Mouse (Mus musculus): Measurements from ENCODE around the gene Gm11733. TPM values are rescaled to one million over a fixed set of nuclear protein-coding genes. Genes with fewer than 3 reads are reported as not detected.
A peak's percentile ranks its signal among the peaks of the same experiment; 100 is the strongest.

Gm11733 gene
- total and polyA plus RNA-seq, 2 experiments from 2014 or later = 0.08 TPM; not detected in 1

DNA sequence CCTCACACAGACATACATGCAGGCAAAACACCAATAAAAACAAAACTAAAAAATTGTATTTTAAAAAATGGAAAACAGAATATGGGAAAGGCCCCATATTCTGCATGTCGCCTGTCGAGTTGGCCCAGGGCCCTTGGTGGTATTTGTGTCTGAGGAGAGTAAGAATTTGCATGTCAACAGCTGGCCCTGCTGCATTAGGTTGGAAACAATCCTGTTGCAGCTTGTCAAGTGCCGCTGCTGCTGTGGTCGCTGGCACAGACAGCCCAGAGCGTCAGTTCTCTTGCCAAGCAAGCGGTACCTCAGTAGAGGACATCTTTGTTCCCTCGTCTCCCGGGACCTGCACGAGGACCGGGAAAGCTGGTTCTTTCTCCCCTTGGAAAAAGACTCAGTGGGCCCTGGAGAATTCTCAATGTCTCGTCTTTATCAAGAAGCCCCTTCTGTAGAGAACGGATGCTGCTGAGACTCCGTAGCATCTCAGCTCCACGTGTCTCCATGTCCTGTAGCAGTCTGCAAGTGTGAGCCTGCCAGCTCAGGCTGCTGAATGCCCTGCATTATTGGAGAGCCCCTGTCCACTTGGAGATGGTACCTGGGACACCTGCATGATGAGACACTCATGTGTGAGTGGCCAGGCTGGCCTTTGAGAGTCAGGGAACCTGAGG is 12.4 kb upstream of the Gm11733 start:
- Histone ChIP-seq H3K4me2 (ENCODE audit: low read depth, low read length) (no peak overlapping the region), H3K36me3 (replicated peaks; ENCODE audit: control insufficient read depth, insufficient read depth, low read length) (no peaks in the 10 kb centered on the region), H3K27me3 (ENCODE audit: control insufficient read depth, insufficient read depth, low read length) (no peaks in the 10 kb centered on the region), H3K4me1 (ENCODE audit: control insufficient read depth, insufficient read depth) (no peaks in the 10 kb centered on the region), H3K9ac (replicated peaks; ENCODE audit: low read depth, low read length) (no peak overlapping the region), H3K27ac (ENCODE audit: low read depth) (no peak overlapping the region), H3K4me3 (ENCODE audit: low read depth, low read length) (no peak overlapping the region), H3K9me3 (replicated peaks; ENCODE audit: control insufficient read depth, low read length) (no peaks in the 10 kb centered on the region)
- WGBS = 40% methylated on average over 14 of the region's 14 CpGs
- ATAC-seq (ENCODE audit: insufficient read depth, low read depth) (0 out of 2 replicates have a peak, but pooled peaks have one; percentile 49), DNase-seq (ENCODE audit: low spot score) (peak; percentile 49)
- TF ChIP-seq EP300 (IDR thresholded peaks at IDR 0.05; ENCODE audit: low read depth) (no peak), CTCF (IDR thresholded peaks at IDR 0.05; ENCODE audit: low read depth) (no peak)

DNA sequence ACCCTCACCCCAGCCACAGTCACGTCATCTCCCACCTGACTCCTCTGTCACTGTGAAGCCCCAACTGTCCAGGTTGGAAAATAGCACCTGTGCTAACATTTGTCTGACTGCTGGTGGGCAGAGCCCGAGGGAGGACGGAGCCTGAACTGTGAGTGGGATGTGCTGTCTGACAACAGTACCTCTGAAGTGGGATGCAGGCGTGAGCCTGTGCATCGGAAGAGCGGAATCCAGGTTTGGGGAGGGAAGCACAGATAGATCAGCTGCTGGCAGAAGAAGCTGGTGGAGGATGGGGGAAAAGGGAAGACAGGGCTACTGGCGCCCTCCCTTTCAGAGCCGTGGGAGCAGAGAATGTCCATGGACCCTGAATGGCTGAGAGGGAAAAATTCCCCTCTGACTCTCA is 11.3 kb upstream of the Gm11733 start:
- H3K4me2 ChIP-seq (ENCODE audit: low read depth, low read length) = no peak overlapping the region
- WGBS = 85% methylated on average over 8 of the region's 8 CpGs
- no peak for ATAC-seq (ENCODE audit: insufficient read depth, low read depth)

GRCm38 (mm10) chr11:117475204-117475603 is 9.0 kb upstream of the Gm11733 start:
- Histone ChIP-seq H3K36me3 (replicated peaks; ENCODE audit: control insufficient read depth, insufficient read depth, low read length) (no peaks in the 10 kb centered on the region), H3K27ac (ENCODE audit: low read depth) (no peak overlapping the region), H3K9ac (replicated peaks; ENCODE audit: low read depth, low read length) (no peak overlapping the region), H3K9me3 (replicated peaks; ENCODE audit: control insufficient read depth, low read length) (no peaks in the 10 kb centered on the region), H3K4me1 (ENCODE audit: control insufficient read depth, insufficient read depth) (0 out of 2 replicates have a peak, but pooled peaks cover 5% of the 10 kb centered on the region), H3K27me3 (ENCODE audit: control insufficient read depth, insufficient read depth, low read length) (no peaks in the 10 kb centered on the region), H3K4me3 (ENCODE audit: low read depth, low read length) (no peak overlapping the region), H3K4me2 (ENCODE audit: low read depth, low read length) (no peak overlapping the region)
- TF ChIP-seq EP300 (IDR thresholded peaks at IDR 0.05; ENCODE audit: low read depth) (no peak), CTCF (IDR thresholded peaks at IDR 0.05; ENCODE audit: low read depth) (no peak)
- ATAC-seq (ENCODE audit: insufficient read depth, low read depth) = no peak
- DNase-seq (ENCODE audit: low spot score) = no peak
- 100% methylated on average over 2 of the region's 2 CpGs for WGBS

More for the DNA sequence above, 11.3 kb upstream of the Gm11733 start:
- Histone ChIP-seq H3K36me3 (replicated peaks; ENCODE audit: control insufficient read depth, insufficient read depth, low read length) (no peaks in the 10 kb centered on the region), H3K27me3 (ENCODE audit: control insufficient read depth, insufficient read depth, low read length) (no peaks in the 10 kb centered on the region), H3K27ac (ENCODE audit: low read depth) (no peak overlapping the region), H3K9me3 (replicated peaks; ENCODE audit: control insufficient read depth, low read length) (no peaks in the 10 kb centered on the region), H3K4me1 (ENCODE audit: control insufficient read depth, insufficient read depth) (no peaks in the 10 kb centered on the region), H3K4me3 (ENCODE audit: low read depth, low read length) (no peak overlapping the region), H3K9ac (replicated peaks; ENCODE audit: low read depth, low read length) (no peak overlapping the region)
- no peak for DNase-seq (ENCODE audit: low spot score)
- TF ChIP-seq EP300 (IDR thresholded peaks at IDR 0.05; ENCODE audit: low read depth) (no peak), CTCF (IDR thresholded peaks at IDR 0.05; ENCODE audit: low read depth) (no peak)

DNA sequence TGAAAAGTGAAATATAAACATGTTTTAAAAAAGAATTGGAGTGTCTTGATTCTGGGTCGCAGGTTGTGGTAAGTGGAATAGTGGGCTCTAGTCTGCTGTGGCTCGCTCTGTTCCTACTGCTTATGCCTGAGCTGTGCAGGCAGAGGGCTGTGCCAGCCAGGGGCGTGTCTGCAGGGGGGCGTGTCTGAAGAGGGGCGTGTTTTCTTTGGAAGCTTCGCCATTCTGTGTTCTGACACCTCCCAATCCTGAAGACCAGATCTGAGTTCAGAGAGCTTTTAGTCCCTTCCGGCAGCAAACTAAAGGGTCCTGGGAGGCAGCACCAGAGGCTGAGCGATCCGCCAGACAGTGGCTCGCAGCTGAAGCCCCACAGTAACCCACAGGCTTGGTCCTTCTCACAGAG is 8.5 kb upstream of the Gm11733 start:
- Histone ChIP-seq H3K4me2 (ENCODE audit: low read depth, low read length) (peak overlapping the region; percentile 17; the same call in 1 of the 2 replicates), H3K9ac (replicated peaks; ENCODE audit: low read depth, low read length) (no peak overlapping the region), H3K9me3 (replicated peaks; ENCODE audit: control insufficient read depth, low read length) (no peaks in the 10 kb centered on the region), H3K27ac (ENCODE audit: low read depth) (no peak overlapping the region), H3K27me3 (ENCODE audit: control insufficient read depth, insufficient read depth, low read length) (no peaks in the 10 kb centered on the region), H3K4me3 (ENCODE audit: low read depth, low read length) (no peak overlapping the region), H3K4me1 (ENCODE audit: control insufficient read depth, insufficient read depth) (0 out of 2 replicates have a peak, but pooled peaks cover 5% of the 10 kb centered on the region), H3K36me3 (replicated peaks; ENCODE audit: control insufficient read depth, insufficient read depth, low read length) (no peaks in the 10 kb centered on the region)
- 28% methylated on average over 10 of the region's 10 CpGs for WGBS
- TF ChIP-seq EP300 (IDR thresholded peaks at IDR 0.05; ENCODE audit: low read depth) = no peak
- TF ChIP-seq CTCF (IDR thresholded peaks at IDR 0.05; ENCODE audit: low read depth) = no peak
- peak; percentile 54; the same call in 1 of the 2 replicates for ATAC-seq (ENCODE audit: insufficient read depth, low read depth)
- DNase-seq (ENCODE audit: low spot score) = no peak

GRCm38 (mm10) chr11:117476554-117477107 is 7.5 kb upstream of the Gm11733 start:
- Histone ChIP-seq H3K27me3 (ENCODE audit: control insufficient read depth, insufficient read depth, low read length) (no peaks in the 10 kb centered on the region), H3K9me3 (replicated peaks; ENCODE audit: control insufficient read depth, low read length) (no peaks in the 10 kb centered on the region), H3K4me2 (ENCODE audit: low read depth, low read length) (no peak overlapping the region), H3K36me3 (replicated peaks; ENCODE audit: control insufficient read depth, insufficient read depth, low read length) (no peaks in the 10 kb centered on the region), H3K27ac (ENCODE audit: low read depth) (no peak overlapping the region), H3K4me1 (ENCODE audit: control insufficient read depth, insufficient read depth) (0 out of 2 replicates have a peak, but pooled peaks cover 5% of the 10 kb centered on the region), H3K9ac (replicated peaks; ENCODE audit: low read depth, low read length) (no peak overlapping the region), H3K4me3 (ENCODE audit: low read depth, low read length) (no peak overlapping the region)
- DNase-seq (ENCODE audit: low spot score) = no peak
- no peak for TF ChIP-seq CTCF (IDR thresholded peaks at IDR 0.05; ENCODE audit: low read depth)
- no peak for TF ChIP-seq EP300 (IDR thresholded peaks at IDR 0.05; ENCODE audit: low read depth)
- ATAC-seq (ENCODE audit: insufficient read depth, low read depth) = no peak
- 72% methylated on average over 5 of the region's 5 CpGs for WGBS
